Mouse (Mus musculus) CD4-positive helper T cell, adult 2 months (primary cell): ENCODE measurements around the gene Rps28.
"Not testable (repeated sequence)": the region's sequence is repeated elsewhere in the genome, so short reads cannot be mapped to it uniquely, and the experiment has no call there.

ENCODE experiments used
- DNase-seq: peaks from one replicate; pipeline ENCODE4 v3.0.0-alpha.2; 2012; ENCODE audit warnings: low read depth, missing footprints, low spot score

Gene Rps28

DNA sequence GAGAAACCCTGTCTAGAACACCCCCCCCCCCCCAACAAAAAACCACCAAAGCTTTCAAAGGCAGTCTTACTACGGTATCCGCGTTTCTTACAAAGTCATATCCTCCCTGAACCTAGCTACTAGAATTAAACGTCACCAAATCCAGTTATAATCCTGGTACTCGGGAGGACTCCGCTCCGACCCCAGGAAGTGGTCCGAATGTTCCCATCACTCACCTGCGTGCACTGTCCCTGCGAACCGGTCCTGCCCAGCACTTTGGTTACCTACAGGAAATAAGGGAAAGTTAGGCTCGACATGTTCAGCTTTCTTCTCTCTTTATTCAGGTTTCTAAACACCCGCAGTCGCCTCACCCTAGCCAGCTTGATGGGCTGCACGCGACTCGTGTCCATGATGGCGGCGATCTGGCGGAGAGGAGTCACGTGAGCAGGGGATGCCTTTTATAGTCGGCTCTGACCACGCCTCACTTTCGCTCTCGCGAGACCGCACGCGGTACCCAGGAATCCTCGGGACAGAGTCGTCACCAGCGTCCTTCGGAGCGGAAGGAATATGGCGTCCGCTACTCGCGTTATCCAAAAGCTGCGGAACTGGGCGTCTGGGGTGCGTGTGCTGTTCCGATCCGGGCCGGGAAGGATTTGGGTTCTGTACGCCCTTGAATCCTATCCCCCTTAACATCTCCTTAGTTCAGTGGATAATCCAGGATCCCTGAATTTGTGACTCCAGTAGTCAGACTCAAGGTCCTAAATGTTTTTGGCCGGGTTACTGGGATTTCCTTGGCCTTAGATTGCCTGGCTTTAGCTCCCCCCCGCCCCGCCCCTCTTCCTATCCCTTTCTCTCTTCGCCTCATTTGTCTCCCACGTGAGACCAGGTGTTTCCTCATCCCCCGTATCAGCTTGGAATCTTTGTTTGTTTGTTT is at the start of gene Rps28, which contains the start of gene Ndufa7:
Gene Rps28, minus strand, starts transcription at position 479 of the 913 bp plus-strand sequence.
Gene Ndufa7, plus strand, starts transcription at position 489 of the 913 bp plus-strand sequence.
- peak; percentile 97 for DNase-seq

DNA sequence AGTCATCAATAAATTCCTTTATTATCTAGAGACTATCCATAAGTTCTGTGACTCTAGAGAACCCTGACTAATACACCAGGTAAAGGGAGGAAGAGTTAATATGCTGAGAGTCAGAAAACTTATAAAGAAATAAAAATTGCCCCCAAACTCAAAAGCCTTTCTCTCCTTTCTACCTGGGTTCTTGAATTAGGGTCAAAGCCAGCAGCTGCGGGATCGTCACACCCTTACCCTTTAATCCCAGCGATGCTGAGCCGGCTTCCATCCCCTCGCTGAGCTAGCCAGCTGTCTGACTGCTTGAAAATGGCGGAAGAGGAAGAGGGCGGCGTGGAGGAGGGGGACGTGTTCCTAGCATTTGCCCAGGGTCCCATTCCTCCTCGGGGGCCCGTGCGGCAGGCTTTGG is 49.2 kb upstream of the Rps28 start, which contains the start of gene Gm7029:
Gene Gm7029, plus strand, starts transcription at position 301 of the 400 bp plus-strand sequence.
- DNase-seq: not testable (repeated sequence)

DNA sequence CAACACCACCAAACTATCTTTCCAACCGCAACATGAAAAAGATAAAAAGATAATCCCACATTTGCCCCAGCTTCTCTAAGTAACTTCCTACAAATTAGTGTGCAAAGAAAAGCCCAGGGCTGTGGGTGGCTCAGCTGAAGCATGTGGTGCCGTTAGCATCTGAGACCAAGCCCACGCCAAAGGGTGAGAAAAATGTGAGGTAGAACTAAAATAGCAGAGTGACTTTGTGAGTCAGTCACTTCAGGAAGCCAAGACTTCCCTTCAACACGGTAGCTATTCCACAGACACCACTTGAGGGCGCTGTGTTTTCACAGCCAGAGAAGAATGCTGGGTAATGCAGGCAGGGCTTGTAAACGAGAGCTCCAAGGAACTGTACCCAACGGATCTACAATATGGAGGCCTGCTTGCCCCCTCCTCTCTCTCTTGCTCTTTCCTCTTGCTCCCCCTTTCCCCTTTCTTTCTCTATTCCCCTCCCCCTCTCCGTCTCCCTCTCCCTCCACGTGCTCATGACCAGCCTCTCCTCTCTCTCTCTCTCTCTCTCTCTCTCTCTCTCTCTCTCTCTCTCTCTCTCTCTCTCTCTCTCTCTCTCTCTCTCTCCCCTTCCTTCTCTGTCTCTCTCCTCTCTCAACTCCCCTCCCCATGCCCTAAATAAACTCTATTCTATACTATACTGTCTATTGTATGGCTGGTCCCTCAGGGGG is 41.1 kb upstream of the Rps28 start:
- peak; percentile 90 for DNase-seq

DNA sequence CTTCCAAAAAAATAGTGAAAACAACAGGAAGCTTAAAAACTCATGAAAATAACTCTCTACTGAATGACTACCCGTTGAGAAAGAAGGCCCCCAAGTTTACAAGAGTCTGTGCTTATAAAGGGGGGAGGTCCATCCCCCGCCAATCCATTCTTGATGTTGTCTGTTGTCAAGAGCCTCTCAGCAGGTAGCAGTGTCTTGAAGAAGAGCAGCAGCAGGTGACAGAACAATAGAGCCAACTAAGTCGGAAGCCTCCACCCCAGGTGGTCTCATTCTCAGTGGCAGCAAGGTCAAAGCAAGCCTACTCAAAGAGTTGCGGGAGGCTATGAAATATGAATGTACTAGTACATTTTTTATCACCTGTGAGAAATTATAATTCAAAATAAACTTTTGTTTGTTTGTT is 33.5 kb upstream of the Rps28 start:
- DNase-seq: no peak

DNA sequence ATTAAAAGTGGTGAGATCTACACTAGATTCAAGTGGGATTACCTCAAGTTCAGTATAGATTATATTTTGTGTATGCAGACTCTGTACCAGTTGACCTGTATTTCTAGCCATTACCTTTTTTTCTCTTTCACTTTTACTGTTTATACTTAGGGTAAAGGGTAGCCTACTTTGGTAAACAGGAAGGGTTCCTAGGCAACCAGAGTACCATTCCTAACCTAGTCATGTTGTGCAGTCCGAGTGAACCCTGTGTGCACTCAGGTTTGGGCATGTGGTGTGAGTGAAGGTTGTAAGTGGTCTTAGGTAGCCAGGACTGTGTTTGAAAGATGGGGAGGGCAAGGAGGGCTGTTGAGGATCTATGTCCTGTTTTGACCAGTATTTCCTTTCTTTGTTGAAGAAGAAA is 27.0 kb upstream of the Rps28 start:
- peak; percentile 47 for DNase-seq

DNA sequence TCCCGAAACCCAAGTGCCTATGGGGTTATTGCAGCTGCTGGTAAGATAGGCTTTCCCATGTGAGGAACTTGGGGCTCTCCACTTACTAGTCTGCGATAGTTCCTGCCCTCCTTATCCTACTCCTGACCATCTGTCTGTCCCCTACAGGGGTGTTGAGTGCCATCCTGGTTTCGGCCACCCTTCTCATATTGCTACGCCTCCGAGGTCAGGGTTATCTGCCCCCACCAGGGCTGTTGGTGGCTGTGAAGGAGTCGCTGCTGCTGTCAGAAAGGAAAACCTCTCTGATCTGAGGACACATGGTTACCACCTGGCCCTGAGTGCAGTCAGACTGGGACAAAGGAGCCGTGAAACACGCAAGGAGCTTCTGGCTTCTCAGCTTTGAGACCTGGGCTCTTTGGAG is 23.8 kb upstream of the Rps28 start:
- DNase-seq: no peak

DNA sequence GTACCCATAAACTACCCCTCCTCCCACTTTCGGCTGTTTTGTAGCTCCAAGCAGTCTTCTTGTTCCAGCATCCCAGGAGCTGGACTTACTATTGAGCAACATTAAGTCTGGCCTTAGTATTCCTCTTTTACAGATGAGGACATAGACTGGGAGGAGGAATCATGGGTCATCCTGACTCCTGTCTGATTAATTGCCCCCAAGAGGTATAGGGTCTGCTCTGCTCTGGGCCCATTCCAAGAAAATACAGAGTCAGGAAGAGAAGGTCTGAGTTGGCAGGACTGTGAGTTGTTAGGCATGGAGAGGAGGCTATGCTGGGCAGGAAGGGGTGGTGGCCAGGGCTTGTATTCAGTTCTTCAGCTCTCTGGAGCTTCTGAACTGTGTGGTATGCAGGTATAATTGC is 19.8 kb upstream of the Rps28 start:
- DNase-seq: no peak

DNA sequence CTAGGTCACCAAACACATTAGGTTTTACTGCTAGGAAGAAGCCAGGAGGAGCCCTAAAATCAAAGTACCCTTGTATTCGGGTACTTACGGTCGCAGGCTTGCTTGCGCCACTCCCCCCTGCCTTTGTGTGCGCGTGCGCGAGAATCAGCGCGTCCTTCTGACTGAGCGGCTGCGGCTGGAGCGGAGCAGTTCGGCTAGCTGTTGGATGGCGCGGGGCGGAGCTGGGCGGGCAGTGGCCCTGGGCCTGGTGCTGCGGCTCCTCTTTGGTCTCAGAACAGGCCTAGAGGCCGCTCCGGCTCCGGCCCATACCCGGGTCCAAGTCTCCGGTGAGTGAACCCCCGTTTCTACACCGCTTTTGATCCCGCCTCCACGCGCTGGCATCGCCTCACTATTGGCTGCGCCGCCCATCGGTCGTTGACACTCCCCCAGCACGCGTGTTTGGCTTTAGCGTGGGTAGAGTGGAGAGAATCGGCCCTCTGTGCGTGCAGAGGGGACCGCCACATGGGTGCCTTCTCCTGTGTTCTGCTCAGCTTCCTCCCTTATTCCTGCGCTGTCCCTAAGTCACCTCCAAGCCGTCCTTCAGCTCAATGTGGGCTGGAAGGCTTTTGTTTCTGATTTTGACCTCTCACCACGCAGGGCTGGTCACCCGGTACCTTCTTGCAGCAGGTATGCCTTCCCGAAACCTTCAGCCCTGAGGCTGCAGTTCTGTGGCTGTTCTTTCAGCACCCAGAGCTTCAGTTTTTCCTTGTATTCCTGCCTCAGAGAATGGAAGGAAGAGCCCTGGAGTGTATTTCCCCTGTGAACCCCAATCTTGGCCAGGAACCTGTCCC is 18.8 kb upstream of the Rps28 start, which contains the start of gene Cd320:
Gene Cd320, plus strand, starts transcription at position 126 of the 830 bp plus-strand sequence.
- DNase-seq: peak; percentile 93

DNA sequence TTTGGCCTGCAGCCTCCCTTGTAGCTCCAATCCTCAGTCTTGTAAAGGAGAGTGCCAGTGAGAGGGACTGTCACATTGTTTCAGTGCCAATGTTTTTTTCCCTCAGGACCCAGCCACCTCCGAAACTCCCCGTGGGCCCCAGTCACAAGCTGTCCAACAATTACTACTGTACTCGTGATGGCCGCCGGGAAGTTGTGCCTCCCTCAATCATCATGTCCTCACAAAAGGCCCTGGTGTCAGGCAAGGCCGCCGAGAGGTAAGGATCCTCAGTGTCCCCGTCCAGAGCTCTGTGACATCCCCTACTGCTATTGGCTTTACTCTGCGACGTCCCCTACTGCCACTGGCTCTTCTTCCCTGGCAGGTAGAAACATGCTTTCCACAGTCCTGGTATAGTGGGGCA is 5.2 kb upstream of the Rps28 start:
- no peak for DNase-seq

DNA sequence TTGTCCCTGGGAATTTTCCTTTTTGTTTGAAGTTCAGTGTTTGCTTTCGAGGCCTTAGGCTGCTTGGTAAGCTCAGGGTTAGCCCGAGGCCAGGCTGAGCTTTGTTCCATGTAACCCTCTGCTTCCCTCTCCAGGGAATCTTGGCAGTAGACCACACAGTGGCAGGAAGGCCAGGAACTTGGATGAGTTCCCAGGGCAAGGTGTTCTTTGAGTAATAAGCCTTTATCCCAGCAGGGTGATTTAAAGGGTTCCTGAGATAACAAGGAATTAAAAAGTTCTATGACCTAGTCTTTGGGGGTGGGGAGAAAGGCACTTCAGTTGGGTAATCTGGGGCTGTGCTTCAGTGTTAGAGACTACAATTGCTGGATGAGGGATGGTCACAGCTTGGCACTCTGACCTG is 4.5 kb upstream of the Rps28 start:
- no peak for DNase-seq

DNA sequence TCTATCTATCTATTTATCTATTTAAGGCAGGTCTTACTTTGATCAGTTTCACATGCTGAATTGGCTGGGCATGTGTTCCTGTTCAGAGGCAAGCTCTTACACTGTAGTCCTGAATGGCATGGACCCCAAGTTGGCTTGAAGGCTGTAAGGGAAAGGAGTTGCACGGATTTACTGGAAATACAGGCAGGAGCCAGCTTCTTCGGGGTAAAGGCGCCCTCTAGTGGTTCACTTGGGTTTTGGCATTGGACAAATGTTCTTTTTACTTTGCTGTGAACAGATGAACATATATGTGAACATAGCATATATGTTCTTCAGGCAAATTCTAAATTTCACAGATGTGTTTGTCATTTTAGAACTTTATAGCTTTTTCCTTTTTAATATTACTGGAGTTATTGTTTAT is 2.5 kb upstream of the Rps28 start:
- DNase-seq: peak; percentile 81

DNA sequence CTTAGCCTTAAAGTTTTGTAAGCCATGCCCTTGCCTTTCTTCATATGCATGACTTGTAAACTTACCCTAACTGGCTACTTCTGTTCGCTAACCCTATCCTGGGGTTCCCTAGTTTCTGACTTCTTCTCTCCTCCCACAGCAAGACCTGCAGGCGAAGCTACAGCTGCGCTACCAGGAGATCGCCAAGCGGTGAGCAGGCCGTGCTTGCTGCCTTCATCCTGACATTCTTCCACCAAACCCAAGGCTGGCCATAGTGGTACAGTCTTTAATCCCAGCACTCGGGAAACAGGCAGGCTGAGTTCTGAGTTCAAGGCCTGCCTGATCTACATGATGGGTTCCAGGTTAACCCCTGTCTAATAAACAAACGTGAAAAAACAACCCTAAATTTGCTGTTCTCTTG is 1.1 kb upstream of the Rps28 start:
- DNase-seq: no peak

DNA sequence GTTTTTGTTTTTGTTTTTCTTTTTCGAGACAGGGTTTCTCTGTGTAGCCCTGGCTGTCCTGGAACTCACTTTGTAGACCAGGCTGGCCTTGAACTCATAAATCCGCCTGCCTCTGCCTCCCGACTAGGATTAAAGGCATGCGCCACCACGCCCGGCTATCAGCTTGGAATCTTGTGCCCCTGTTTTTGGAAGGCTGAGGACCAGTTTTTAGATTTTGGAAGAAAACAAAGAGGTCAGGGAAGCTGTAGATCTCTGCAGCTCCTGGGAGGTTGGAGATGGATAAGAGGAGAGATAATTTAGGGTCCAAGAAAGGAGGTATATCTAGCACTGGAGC is 602 bp upstream of the Rps28 start:
- not testable (repeated sequence) for DNase-seq

DNA sequence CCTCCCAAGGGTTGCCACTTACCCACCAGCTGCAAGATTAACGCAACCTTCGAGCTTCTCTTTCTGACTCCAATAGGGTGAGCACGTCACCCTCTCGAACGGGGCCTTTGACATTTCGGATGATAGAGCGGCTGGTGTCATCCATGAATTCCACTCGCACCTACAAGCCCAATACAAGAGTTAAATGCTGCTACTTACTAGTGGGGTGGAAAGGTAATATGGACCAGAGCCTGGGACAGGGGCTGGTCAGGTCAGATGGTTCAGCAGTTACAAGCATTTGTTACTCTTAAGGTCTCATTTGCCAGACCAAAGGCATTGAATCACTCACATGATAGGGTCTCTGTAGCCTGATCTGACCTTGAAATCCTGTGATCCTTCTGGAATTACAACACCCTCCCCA is 1.2 kb downstream of the Rps28 start:
- DNase-seq: not testable (repeated sequence)

DNA sequence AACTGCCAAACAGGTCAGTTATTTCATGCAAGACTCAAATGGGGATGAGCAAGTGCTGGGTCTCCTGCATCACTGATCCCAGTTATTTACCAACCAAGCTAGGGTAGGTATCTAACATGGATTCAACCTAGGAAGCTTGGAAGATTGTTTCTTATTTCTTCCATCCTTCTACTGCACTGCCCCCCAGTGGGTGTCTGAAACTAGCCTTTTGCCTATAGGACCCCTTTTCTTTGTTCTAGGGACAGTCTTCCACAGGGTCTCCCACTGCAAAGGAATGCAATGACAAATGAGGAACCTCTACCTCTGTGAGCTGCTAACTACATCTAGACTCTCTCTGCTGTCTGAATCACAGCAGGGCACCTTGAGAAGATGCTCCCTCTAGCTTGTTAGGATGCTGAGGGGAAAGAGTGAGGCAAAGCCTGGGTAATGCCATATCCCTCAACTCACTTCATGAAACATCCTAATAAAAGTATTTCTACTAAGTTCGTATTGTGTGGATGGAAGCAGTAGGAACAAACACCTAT is 1.9 kb downstream of the Rps28 start:
- DNase-seq: no peak

DNA sequence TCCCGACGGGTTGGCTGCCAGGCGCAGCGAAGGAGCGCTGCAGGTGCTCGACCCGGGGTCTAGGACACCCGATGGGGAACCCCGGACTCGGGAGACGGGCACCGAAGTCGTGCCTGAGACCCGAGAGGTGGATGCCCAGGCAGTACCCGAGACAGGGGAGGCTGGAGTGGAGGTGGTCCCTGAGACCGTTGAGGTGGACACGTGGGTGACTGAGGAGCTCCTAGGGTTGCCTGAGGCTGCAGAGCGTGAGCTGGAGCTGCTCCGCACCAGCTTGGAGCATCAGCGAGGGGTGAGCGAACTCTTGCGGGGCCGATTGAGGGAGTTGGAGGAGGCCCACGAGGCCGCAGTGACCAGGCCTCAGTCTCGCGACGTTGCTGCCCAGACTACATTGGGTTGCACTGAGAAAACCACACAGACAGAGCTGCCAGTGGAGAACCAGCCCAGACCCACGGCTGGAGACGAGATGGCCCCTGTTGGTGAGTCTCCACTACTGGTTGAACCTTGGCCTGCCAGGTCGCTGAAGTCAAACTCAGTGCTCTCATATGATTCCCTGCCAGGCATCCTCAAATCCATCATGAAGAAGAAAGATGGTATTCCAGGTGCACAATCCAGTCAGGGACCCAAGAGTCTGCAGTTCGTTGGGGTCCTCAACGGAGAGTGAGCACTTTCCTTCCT is 6.3 kb downstream of the Rps28 start:
- DNase-seq: no peak

DNA sequence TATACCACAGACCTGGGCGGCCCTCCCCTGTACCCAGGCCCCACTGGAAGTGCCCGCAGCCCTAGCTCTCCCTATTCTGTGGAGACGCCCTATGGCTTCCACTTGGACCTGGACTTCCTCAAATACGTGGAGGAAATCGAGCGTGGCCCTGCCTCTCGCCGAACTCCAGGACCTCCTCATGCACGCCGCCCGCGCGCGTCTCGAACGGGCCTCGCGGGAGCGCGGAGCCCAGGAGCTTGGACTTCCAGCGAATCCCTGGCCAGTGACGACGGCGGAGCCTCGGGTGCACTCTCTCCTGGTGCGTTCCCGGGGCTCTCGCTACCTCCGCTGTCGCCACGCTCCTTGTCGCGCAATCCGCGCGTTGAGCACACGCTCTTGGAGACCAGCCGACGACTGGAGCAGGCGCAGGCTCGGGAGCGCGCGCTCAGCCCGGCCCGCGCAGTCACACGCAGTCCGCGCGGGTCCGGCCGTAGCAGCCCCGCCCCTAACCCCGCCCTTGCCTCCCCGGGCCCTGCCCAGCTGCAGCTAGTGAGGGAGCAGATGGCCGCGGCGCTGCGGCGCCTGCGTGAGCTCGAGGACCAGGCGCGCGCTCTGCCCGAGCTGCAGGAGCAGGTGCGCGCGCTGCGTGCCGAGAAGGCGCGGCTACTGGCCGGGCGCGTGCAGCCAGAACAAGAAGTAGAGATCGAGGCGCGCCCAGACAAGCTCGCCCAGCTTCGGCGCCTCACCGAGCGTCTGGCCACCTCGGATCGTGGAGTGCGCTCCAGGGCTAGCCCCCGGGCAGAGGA is 7.0 kb downstream of the Rps28 start:
- DNase-seq: peak; percentile 95

DNA sequence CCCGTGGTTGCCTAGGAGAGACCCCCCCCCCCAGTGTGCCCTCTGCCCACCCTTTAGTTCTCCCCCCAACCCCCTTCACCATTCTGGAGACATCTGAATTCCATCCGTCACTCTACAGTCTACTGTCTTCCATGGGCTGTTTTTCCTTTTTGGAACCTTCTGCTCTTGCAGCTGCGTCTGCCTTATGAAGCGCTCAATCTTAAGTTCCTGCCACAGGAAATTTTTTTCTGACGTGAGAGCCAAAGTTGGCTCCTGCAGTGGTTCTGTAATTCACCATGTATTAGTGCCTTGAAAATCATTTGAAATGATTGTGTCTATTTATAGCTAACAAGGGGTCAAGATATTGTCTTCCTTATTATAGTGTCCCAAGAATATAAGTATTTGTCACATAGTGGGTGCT is 7.8 kb downstream of the Rps28 start:
- DNase-seq: no peak

DNA sequence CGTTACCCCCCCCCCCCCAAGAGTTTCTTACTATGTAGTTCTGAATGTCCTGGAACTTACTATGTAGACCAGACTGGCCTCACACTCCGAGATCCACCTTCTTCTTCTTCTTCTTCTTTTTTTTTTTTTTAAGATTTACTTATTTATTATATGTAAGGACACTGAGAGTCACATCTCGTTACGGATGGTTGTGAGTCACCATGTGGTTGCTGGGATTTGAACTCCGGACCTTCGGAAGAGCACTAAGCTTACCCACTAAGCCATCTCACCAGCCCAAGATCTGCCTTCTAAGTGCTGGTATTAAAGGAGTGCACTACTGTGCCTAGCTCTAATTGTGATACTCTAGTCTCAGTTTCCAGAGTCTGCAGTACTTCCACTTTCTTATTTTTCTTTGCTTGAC is 9.0 kb downstream of the Rps28 start:
- DNase-seq: no peak

DNA sequence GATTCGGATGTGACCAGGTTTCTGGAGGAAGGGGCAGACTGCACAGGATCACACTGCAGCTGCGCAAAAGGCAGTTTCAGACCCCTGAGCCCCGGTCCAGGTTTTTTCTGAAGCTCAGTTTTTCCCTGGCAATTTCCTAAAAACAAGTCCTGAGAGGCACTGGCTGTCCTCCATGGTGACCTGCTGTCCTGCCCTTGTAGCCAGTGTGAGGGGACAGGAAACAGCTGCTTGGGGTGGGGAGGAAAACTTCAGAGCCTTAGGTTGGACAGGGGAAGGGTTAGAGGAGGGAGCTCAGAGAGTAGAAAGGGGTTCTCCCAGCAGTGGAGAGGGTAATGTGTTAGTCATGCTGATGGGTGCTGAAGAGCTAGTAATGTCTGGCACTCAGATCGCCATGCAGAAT is 11.4 kb downstream of the Rps28 start:
- DNase-seq: no peak
